In genomic region chr3:73707461-73708409, GRCm38 (mm10) we compare ENCODE assay signal across 8 mouse cellular contexts. TPM values are rescaled to one million over a fixed set of nuclear protein-coding genes. Genes with fewer than 3 reads are reported as not detected.
DNase-seq lines count a peak whose midpoint lies in the region; ATAC-seq and TF ChIP-seq lines count a peak whose summit lies in the region.

No protein-coding gene starts in this region.

- H3K4me3 ChIP-seq in cortical plate, adult 2 months (ENCODE audit: insufficient read depth, low read length): peak overlapping the region; percentile 24
- peak overlapping the region; percentile 45 for H3K4me3 ChIP-seq in intestine, embryonic 14.5 days (ENCODE audit: low read depth, low read length)
- peak overlapping the region; percentile 43 for H3K4me3 ChIP-seq in midbrain, embryonic 12.5 days
- peak overlapping the region; percentile 44 for H3K4me3 ChIP-seq in stomach, postnatal 0 days (ENCODE audit: low read depth, low read length)

- no peaks in the 10 kb centered on the region for H3K9me3 ChIP-seq in intestine, embryonic 14.5 days (ENCODE audit: control insufficient read depth, low read length)
- no peaks in the 10 kb centered on the region for H3K9me3 ChIP-seq in midbrain, embryonic 12.5 days
- no peaks in the 10 kb centered on the region for H3K9me3 ChIP-seq in stomach, postnatal 0 days (ENCODE audit: control insufficient read depth, low read length)

- H3K27me3 ChIP-seq in intestine, embryonic 14.5 days (replicated peaks; ENCODE audit: control insufficient read depth, insufficient read depth, low read length): no peaks in the 10 kb centered on the region
- no peaks in the 10 kb centered on the region for H3K27me3 ChIP-seq in midbrain, embryonic 12.5 days
- H3K27me3 ChIP-seq in stomach, postnatal 0 days (ENCODE audit: control insufficient read depth, insufficient read depth, low read length): no peaks in the 10 kb centered on the region

- no peak for TF ChIP-seq CTCF in cortical plate, adult 2 months (IDR thresholded peaks at IDR 0.05; ENCODE audit: extremely low read depth, insufficient read depth, low read length)
- no peak for TF ChIP-seq CTCF in stomach, postnatal 0 days (IDR thresholded peaks at IDR 0.05; ENCODE audit: low read depth)

- H3K27ac ChIP-seq in cortical plate, adult 2 months (ENCODE audit: insufficient read depth, low read length): no peak overlapping the region
- H3K27ac ChIP-seq in intestine, embryonic 14.5 days (ENCODE audit: low read depth): 0 out of 2 replicates have a peak overlapping the region, but pooled peaks have one; percentile 33
- no peak overlapping the region for H3K27ac ChIP-seq in midbrain, embryonic 12.5 days (replicated peaks)
- peak overlapping the region; percentile 56; the same call in 1 of the 2 replicates for H3K27ac ChIP-seq in stomach, postnatal 0 days (replicated peaks)

- DNase-seq in WW6 (ENCODE audit: low read depth, low spot score): peak; percentile 40
- DNase-seq in gastrocnemius, postnatal 25 days: peak; percentile 56
- DNase-seq in intestine, embryonic 14.5 days (ENCODE audit: low spot score): peak; percentile 84
- DNase-seq in left cerebral cortex, postnatal 36 days (ENCODE audit: low spot score in 2 of 2): peak; percentile 11 to 16
- DNase-seq in stomach, postnatal 0 days (ENCODE audit: low spot score): peak; percentile 84
- no peak for DNase-seq in thymus, postnatal 0 days (ENCODE audit: low spot score)

- peak; percentile 92 for ATAC-seq in intestine, embryonic 14.5 days (replicated peaks; ENCODE audit: low FRiP score, low TSS enrichment, low read depth)
- ATAC-seq in midbrain, embryonic 12.5 days (ENCODE audit: low FRiP score, low read depth): peak; percentile 96
- peak; percentile 94 for ATAC-seq in stomach, postnatal 0 days (ENCODE audit: low FRiP score, low TSS enrichment)

- TF ChIP-seq EP300 in stomach, postnatal 0 days (optimal IDR thresholded peaks at IDR 0.05): no peak

- H3K4me1 ChIP-seq in cortical plate, adult 2 months (ENCODE audit: control insufficient read depth, insufficient read depth, low read length): no peaks in the 10 kb centered on the region
- no peaks in the 10 kb centered on the region for H3K4me1 ChIP-seq in intestine, embryonic 14.5 days (replicated peaks; ENCODE audit: control insufficient read depth, insufficient read depth, low read length)
- no peaks in the 10 kb centered on the region for H3K4me1 ChIP-seq in midbrain, embryonic 12.5 days
- no peaks in the 10 kb centered on the region for H3K4me1 ChIP-seq in stomach, postnatal 0 days (replicated peaks; ENCODE audit: control insufficient read depth, insufficient read depth)

- peak overlapping the region; percentile 62 for H3K4me2 ChIP-seq in intestine, embryonic 14.5 days (ENCODE audit: low read length)
- peak overlapping the region; percentile 55 for H3K4me2 ChIP-seq in midbrain, embryonic 12.5 days (replicated peaks)
- H3K4me2 ChIP-seq in stomach, postnatal 0 days (replicated peaks; ENCODE audit: low read depth): peak overlapping the region; percentile 50

- WGBS in intestine, embryonic 14.5 days: 19% methylated on average over 20 of the region's 20 CpGs
- WGBS in midbrain, embryonic 12.5 days: 19% methylated on average over 20 of the region's 20 CpGs
- 15% methylated on average over 20 of the region's 20 CpGs for WGBS in stomach, postnatal 0 days

- intact Hi-C loops in left cerebral cortex, postnatal 36 days (cut with DNase I): no loop called here

- H3K36me3 ChIP-seq in intestine, embryonic 14.5 days (ENCODE audit: control insufficient read depth, insufficient read depth, low read length): no peaks in the 10 kb centered on the region
- no peaks in the 10 kb centered on the region for H3K36me3 ChIP-seq in midbrain, embryonic 12.5 days
- no peaks in the 10 kb centered on the region for H3K36me3 ChIP-seq in stomach, postnatal 0 days (ENCODE audit: control insufficient read depth, insufficient read depth, low read length)

- peak overlapping the region; percentile 49 for H3K9ac ChIP-seq in intestine, embryonic 14.5 days (ENCODE audit: low read length)
- peak overlapping the region; percentile 11; the same call in 1 of the 2 replicates for H3K9ac ChIP-seq in midbrain, embryonic 12.5 days (replicated peaks)
- H3K9ac ChIP-seq in stomach, postnatal 0 days (ENCODE audit: low read length): peak overlapping the region; percentile 56

- TF ChIP-seq POLR2A in cortical plate, adult 2 months (IDR thresholded peaks at IDR 0.05; ENCODE audit: extremely low read depth, insufficient read depth, low read length): no peak

RNA-seq across cellular contexts. Expression of gene Bche, which starts 0.5 kb away (rescaled TPM):
- polyA plus RNA-seq in cortical plate, adult 2 months (2012; rRNA removed): 1.7 and 1.9 TPM in 2 replicates
- total RNA-seq in gastrocnemius, postnatal 25 days (2021): 1 to 10 TPM; 1.6 to 2.9 TPM
- polyA plus RNA-seq in intestine, embryonic 14.5 days (2014; fragmentation: Nextera tagmentation; extraction: Ambion mirVana): 6.1 and 7.0 TPM in 2 replicates
- 1 to 10 TPM; 3.0 to 3.1 TPM for total RNA-seq in left cerebral cortex, postnatal 36 days (2021)
- polyA plus RNA-seq in midbrain, embryonic 12.5 days (2016; fragmentation: Nextera tagmentation; extraction: Ambion mirVana): 3.2 and 3.3 TPM in 2 replicates
- 8.6 and 11.3 TPM in 2 replicates for polyA plus RNA-seq in stomach, postnatal 0 days (2015; fragmentation: Nextera tagmentation; extraction: Ambion mirVana)
- polyA plus RNA-seq in thymus, postnatal 0 days (2015; fragmentation: Nextera tagmentation; extraction: Ambion mirVana): 1.4 and 2.0 TPM in 2 replicates

Comparison
In these comparisons a context has a peak if more than half of its experiments do, and no peak if none do; other contexts are left out.
1. H3K27ac ChIP-seq: peak in intestine, embryonic 14.5 days (single experiment) and stomach, postnatal 0 days (single experiment); none in cortical plate, adult 2 months (single experiment) and midbrain, embryonic 12.5 days (single experiment).
2. Peak in every context shown above with its lines, with median percentiles within 50 percentile points of each other: H3K4me3 ChIP-seq, ATAC-seq, H3K4me2 ChIP-seq and H3K9ac ChIP-seq.